Mouse (Mus musculus) urinary bladder, postnatal 36 days (tissue): ENCODE results near the gene Cpn2.
A peak's percentile ranks its signal among the peaks of the same experiment; 100 is the strongest.

Experiments
- DNase-seq, 2 experiments: peaks; one replicate each; pipeline ENCODE4 v3.0.0; 2022; ENCODE audit warnings: low spot score in 2 of 2, mixed read lengths in 1 of 2

Gene Cpn2

DNA sequence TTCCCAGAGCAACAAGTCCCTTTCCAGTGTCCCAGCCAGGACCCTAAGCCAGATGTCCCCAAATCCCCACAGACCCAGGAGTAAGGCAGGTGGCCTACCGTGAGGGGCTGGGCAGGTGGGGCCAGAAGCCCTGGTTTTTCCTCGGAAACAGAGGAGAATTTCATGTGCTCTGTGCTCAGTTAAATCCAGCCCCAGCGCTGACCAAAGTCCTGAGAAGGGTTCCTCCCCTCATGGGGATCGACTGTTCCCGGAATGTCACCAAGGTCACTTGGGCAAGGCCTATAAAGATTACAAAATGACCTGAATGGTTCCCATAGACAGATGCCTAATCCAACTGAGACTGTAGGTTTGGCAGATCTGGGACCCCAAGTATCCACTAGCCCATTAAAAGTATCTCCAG is at the start of gene Cpn2:
Gene Cpn2 (minus strand): TSS at position 141 of the 400 bp plus-strand sequence.
- no peak for DNase-seq

DNA sequence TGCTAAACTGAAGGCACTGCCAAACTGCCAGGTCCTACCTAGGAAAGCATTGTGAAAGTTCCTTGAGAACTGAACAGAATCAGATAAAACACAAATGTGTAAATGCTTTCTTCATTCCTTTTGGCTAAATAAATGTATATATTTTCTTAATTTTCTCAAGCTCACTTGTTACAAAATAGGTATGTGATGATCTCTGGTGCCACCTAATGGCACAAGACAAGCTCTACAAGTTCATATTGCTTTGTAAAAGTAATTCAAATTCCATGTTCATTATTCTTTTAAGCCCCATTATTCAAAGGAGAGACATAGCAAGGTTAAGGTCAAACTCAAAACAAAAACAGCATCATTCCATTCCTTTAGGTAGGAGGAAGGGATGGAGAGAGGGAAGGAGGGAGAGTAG is 46.9 kb upstream of the Cpn2 start:
- DNase-seq: no peak

DNA sequence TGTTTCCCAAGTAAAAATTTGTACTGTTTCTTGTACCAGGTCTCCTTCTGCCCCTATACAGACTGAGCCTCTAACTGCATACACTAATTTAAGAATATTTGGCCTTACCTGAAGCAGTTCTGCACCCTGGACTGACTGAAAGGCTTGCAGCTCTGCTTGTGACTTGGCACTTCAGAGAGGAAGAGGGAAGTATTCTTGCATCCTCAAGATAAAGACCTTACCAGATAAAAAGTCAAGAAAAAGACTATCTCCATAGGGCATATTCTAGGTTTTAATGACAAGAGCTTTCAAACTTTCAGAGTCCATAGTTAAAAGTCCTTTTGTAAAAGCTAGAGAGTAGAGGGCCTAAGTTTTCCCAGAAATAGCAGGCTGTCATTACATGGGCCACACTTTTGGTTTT is 43.3 kb upstream of the Cpn2 start, which contains the start of gene Gp5:
Gene Gp5 (minus strand): TSS at position 133 of the 400 bp plus-strand sequence.
- DNase-seq: no peak

DNA sequence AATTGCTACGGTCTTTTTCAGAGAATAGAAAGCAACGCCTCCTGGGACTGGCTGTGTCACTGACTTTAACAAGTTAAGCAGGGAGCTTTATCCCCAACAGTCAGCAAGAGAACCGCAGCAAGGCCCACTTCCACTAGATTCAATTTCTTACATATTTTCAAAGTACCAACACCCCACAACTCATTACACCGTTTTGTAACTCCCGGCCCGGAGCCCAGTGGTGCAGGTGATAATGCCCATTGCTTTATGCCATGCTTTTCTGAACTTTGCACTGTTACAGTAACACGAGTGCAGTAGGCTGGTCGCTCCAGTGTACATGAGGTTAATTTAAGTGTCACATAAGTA is 42.8 kb upstream of the Cpn2 start:
- no peak for DNase-seq

DNA sequence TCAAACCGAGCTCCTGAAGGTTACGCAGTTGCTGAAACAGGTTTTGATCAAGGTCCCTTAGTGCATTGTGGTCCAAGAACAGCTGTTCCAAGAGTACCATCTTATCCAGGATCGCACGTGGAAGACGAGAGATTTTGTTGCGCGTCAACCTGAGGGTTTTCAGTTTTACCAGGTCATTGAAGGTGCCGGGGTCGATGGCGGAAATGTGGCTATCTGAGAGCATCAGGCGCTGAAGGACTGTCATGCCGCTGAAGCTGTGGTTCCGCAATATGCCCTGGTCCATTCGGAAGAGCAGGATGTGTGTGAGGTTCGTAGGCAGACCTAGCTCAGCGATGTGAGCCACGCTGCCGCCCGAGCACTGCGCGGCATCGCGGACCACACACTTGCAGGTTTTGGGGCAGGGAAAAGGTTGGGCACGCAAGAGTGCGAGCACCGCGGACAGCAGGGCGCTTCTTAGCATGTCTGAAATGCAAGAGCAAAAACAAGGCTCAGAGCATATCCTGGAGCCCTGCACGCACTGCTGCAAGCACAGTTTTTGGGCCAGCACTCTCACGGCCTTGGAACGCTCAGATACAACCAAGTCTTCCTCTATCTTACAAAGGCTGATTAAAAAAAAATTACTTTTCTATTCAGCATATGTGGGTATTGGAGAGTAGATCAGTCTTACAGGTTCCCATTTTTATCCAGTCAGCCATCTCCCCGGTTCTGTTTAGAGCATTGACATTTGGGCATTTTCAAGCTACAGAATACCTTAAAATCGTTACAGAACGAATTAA is 42.3 kb upstream of the Cpn2 start:
- DNase-seq: no peak

DNA sequence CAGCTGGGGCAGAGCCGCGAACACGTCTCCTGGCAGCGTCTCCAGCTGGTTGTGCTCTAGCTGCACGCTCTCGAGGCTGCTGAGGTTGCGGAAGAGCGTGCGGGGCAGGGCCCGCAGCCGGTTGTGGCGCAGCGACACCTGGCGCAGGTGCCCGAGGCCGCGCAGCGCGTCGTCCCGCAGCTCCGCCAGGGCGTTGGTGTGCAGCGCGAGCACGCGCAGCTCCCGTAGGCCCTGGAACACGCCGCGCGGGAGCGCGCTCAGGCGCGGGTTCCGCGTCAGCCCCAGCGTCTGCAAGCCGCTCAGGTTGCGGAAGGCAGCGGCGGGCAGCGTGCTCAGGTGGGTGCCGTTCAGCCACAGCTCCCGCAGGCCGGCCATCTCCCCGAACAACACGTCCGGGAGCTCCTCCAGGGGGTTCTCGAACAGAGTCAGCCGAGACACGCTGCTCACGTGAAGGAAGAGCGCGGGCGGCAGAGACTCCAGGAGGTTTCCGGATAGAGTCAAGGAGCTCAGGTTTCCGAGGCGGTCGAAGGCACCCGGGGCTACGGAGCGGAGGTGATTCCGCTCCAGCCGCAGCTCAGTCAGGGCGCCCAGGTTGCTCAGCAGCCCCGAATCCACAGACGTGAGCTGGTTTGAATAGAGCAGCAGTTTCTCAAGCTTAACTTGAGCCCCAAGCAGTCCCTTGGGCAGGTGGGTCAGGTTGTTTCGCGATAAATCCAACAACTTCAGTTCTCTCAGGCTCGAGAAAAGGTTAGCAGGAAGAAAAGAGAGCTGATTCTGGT is 41.5 kb upstream of the Cpn2 start:
- peak; percentile 23 to 26 for DNase-seq

DNA sequence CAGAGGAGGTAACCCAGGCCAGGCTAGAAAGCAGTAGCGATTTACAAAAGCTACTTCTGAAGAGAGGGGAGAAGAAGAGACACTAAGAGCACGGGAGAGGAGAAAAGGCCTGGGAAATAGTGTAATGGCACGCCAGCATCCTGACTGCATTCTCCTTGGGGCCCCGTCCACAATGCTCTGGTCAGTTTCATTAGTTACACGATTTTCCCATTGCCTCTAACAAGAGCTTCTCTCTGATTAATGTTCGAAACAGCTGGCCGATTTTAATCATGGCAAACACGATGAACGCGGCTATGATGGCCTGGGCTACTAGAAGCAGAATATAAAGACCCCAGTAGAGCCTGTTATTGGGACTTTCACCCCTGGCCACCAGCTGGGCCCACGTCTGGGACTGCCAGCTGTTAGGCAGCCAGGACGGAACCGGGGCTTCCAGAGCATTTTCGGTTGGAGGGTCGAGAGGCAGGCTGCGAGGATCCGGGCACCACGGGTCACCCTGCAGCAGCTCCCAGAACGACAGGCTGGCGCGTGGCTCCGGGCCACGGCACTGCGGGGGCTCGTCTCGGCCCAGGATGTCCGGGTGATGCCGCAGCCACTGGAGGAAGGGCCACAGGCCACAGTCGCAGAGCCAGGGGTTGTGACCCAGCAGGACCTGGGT is 40.8 kb upstream of the Cpn2 start:
- DNase-seq: no peak

DNA sequence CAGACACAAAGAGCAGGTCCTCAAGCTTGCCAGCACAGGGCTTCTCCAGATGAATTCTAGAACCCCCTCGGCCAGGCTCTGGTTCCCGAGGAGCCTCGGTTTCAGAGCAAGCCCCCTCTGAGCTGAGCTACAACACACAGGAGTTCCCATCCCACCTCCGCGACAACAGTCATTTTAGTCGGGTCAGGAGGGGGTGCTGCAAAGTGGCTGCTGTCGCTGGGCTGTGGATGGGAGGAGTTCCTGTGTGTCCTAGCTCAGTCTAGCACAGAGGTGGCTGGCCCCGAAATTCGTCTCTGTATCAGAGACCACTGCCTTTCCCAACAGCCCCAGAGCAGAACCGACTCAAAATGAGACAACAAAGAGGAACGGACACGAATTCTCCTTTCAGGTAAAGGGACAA is 40.0 kb upstream of the Cpn2 start:
- DNase-seq: no peak

DNA sequence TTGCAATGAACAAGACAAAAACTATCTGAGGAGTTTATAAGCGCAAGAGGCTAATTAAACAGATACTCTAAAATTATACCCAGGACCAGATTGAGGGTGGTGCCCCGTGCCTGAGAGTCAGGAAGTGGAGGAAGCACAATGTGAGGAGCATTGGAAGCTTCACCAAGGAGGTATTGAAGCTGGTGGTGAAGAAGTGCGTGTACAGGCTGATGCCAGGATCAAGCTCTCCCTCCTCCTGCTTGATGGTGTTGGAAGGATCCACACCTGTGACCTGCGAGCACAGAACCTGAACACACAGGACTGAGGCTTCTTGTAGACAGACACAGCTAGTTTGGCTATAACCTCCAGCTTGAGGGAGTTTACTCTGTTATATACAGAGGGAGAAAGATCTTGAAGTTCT is 38.8 kb upstream of the Cpn2 start:
- no peak for DNase-seq

DNA sequence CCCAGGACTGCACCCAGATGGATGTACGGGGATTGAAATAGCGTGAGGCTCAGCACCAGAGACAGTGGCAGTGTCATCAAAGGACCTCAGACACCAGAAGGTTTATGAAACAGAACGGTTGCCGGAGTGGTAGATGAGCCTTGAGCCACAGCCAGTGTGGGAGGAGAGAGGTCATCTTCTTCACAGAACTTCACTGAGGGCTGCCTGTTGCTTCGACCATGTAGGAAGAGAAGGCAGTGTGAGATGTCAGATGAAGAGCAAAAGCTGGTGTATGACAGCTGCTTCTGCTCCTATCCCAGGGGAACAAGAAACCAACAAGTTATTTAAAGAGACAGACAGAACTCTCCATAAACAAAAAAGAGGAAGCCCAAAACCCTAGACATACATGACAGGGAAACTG is 36.9 kb upstream of the Cpn2 start:
- DNase-seq: no peak

DNA sequence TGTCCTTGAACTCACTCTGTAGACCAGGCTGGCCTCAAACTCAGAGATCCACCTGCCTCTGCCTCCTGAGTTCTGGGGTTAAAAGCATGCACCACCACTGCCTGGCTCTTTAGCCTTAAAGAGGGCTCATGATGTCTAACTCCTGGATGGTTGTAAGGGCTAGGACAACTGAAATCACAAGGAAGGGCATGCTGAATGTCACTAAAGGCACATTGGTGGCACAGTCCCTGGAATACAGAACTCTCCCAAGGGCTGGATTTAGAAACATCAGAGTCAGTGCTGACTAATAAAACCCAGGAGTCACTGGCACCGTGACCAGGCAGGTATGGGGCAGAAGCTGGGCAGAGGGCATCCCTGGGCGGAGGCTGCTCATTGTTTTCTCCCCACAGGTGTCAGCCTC is 36.1 kb upstream of the Cpn2 start:
- no peak for DNase-seq

DNA sequence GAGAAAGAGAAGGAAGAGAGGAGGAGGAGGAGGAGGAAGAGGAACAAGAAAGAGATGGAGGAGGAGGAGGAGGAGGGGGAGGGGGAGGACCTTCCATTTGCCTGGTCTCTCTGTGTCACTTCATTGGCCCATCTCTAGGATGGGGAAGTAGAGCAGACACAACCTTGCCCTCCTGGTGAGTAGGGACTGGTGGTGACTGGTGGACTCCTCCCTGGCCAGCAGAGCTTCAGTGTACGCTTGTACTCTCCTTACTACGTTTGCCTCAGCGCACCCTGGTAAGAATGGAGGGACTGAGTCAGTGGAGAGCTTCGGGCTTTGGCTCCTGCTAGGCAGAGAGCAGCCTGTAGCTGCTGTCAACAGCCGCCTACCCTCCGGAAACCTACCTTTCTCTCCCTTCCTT is 35.4 kb upstream of the Cpn2 start:
- DNase-seq: no peak

DNA sequence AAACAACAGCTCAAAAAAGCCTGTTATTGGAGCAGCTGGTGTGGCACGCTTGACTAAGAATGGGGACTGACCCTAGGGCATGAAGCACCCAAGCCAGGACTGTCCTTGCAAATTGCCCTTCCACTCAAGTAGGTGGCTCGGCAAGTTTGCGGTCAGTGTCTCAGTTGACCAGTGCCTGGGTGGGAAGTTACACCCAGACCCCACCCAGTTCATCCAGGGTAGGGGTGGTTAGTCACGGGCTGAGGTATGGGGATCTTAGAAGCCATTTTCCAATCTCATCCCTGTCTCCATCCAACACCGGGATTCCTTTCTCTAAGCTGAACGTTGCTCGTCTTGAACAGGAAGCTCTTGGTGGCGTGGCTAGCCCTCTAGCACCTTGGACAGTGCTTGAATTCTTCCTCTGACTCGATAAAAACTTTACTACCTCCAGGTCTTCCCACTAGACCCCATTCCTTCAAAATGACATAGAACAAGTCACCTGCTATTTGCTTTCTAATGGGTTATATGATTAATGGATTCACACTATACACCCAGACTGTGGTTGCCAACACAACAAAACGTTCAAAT is 32.5 kb upstream of the Cpn2 start:
- DNase-seq: no peak

DNA sequence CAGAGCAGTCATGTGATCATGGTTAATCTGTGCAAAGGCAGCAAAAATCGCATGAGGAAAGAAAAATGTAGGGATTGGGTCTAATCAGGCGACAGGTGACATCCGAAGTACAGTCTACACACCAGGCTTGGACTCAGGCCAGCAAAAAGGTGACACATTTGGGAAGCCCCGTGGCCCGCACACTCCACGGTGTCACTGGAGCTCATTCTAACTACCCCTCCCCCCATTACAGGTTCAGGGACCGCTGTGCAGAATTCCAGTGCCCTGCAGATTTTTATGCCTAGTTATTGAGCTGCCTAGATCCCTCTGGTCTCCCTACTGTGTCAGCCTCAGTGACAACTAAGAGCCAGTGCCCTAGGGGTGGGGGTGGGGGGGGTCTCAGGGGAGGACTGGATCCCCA is 30.2 kb upstream of the Cpn2 start:
- DNase-seq: no peak

DNA sequence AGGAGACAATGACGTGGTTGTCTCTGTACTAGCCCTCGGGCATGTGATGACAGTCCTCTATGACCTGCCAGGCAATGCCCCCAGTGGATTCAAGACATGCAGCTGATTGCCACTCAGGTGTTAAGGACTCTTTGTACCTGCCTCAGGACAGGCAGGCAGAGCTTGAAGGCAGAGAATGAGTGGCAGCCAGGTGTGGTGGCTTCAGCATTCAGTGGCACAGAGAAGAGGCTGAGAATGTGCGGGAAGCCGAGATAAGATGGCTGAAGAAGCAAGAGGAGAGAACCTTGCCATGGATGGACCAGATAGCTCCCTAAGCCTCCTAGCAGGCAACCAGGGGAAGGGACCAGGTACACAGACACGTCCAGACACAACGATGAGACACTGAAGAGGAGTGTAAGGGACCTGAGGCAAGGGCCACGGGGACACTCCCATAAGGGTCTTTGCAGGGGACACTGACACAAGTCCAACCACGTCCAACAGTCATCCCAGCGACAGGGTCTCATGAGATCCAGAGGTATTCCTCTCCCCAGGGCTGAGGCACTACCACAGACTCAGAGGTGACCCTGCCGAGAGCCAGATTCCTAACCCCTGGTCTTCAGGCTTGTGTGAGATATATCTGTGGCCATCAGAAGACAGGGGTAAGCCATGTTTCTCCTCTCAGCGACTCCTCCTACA is 29.4 kb upstream of the Cpn2 start:
- no peak for DNase-seq

DNA sequence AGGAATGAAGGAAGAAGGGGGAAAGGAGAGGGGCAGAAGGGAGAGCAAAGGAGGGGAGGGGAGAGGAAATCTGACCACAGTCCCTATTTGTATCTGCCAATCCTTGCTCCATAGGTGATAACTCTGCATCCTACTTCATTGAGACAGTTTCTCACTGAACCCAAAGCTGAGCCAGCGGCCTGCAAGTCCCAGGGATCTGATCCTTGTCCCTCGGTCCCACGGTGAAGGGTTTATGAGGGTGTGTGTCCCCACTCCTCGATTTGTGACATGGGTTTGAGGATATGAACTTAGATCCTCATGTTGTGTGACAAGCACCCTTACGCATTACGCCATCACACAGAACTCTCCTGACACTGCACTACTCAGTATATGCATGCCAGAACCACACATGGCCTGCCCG is 27.8 kb upstream of the Cpn2 start:
- DNase-seq: no peak

DNA sequence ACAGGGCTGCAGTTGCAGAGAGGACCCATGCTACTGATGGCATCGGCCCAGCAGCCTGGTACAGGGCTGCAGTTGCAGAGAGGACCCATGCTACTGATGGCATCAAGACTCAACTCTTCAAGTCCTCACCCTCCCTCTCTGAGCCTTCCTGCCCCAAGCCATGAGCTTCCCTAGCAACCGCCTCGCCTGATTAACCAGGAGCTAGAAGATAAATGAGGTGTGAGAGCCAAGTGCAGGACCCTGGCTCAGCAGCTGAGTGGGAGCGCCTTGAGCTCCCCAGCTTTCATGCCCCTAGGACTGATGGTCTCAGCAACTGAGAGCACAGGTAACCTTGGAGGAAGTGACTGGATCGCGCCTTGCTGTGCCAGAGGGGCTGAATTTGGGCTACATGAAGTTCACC is 23.1 kb upstream of the Cpn2 start:
- DNase-seq: no peak

DNA sequence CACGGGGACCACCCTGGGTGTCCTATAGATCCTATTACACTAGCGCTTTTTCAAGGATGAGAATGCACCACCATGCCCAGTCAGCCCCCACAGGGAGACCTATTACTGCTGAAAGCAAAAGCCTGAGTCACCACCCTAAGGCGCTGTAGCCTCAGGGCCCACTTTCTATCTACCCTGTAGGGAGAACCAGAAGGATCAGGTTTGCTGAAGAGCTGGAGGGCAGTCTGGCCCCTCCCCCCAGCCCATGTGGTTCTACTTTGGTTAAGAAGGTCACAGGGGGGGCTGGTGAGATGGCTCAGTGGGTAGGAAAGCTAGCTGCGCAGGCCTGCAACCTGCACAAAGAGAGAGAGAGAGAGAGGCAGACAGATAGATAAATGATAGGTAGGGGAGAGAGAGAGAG is 18.4 kb upstream of the Cpn2 start:
- DNase-seq: no peak

DNA sequence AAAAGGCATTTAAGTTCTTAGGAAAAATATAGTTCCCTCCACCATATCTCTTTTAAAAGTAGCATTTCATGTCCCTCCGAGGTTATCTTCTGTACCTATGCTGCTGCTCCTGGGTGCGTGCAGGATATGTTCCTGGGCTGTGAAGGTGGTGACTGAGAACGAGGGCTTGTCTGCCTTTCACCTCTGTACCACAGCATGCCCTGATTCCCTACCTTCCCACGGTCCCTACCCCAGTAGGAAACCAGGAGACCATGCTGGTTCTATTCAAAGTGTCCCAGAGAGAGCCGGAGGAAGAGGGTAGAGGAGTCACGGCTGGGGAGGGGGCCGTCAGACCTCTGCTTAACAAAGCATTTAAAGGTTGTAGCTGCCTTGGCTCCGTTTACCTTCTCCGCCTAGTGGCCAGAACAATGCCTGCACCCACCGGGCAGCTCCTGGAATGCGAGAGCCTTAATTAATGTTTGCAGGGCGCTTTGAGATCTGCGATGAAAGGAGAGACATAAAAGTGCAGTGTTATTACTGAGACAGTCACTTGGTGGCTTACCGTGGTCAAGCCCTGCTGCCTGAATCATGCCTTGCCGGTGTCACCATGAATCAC is 16.5 kb upstream of the Cpn2 start:
- peak in 1 of 2 experiments; percentile 21 for DNase-seq

DNA sequence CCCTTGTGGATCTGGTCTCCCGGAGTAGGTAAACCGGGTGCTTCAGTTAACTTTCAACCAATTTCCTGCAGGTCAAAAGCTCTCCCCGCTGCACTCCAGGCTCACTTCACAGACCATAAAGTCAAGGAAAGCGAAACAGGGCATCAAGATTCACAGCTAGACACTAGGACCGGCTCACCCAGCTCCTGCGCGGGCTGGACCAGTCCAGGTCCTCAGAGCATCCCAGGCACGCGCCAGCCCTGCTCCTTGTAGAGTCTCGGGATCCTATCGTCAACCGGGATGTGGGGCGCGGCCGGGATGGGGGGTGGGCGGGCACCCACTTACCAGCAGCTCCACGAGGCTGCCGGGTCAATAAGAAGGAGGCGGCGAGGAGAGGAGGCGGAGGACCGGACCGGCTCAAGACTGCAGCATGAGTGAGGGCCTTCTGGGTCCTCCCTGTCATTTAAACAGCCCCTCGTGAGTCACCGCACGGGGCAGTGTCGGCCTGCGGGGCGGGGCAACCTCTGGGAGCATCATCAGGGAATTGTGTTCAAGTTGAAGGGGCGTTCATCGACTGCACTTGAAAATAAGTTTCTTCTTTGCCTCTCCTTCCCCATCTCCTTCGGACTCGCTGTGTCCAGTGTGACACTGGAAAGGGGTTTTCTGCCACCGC is 15.7 kb upstream of the Cpn2 start, which contains the start of gene Lrrc15:
Gene Lrrc15 (minus strand): TSS at position 413 of the 652 bp plus-strand sequence.
- DNase-seq: no peak
